Mouse (Mus musculus) lung, embryonic 16.5 days (tissue): ENCODE data around the gene 2310061N02Rik. TPM values are rescaled to one million over a fixed set of nuclear protein-coding genes. Genes with fewer than 3 reads are reported as not detected.
"Not testable (repeated sequence)": the region's sequence is repeated elsewhere in the genome, so short reads cannot be mapped to it uniquely, and the experiment has no call there.

Experiments used
- ATAC-seq: fragments of 200-750 bp; cut with Nextera tagmentation; 2 replicates; pipeline ENCODE4 v1.8.0; 2017; ENCODE audit warnings: low read depth, mild to moderate bottlenecking, moderate library complexity
- H3K27ac ChIP-seq: fragments of 300-500 bp; sonication (generic); 2 replicates; pipeline ENCODE4 v1.5.1; 2014; ENCODE audit warnings: mild to moderate bottlenecking, control low read depth, low read length
- H3K27me3 ChIP-seq: fragments of 300-500 bp; sonication (generic); 2 replicates; pipeline ENCODE4 v1.6.1; 2014; ENCODE audit warnings: low read depth, low read length, mixed read lengths; ENCODE audit not compliant: control insufficient read depth, insufficient read depth
- H3K36me3 ChIP-seq: fragments of 300-500 bp; sonication (generic); 2 replicates; pipeline ENCODE4 v1.6.1; 2014; ENCODE audit warnings: low read length; ENCODE audit not compliant: control insufficient read depth, insufficient read depth
- H3K4me1 ChIP-seq: fragments of 300-500 bp; sonication (generic); replicated peaks from 2 replicates; pipeline ENCODE4 v1.6.1; 2014; ENCODE audit warnings: low read length, mixed read lengths; ENCODE audit not compliant: control insufficient read depth, insufficient read depth
- H3K4me2 ChIP-seq: fragments of 300-500 bp; sonication (generic); 2 replicates; pipeline ENCODE4 v1.6.1; 2014; ENCODE audit warnings: low read depth, low read length, control low read depth
- H3K4me3 ChIP-seq: fragments of 300-500 bp; sonication (generic); 2 replicates; pipeline ENCODE4 v1.5.1; 2014; ENCODE audit warnings: mild to moderate bottlenecking, low read length, control low read depth
- H3K9ac ChIP-seq: fragments of 300-500 bp; sonication (generic); 2 replicates; pipeline ENCODE4 v1.6.1; 2014; ENCODE audit warnings: low read length, control low read depth
- H3K9me3 ChIP-seq: fragments of 300-500 bp; sonication (generic); 2 replicates; pipeline ENCODE4 v1.6.1; 2016; ENCODE audit warnings: low read length; ENCODE audit not compliant: control insufficient read depth
- WGBS: fragments of 180-500 bp; shearing (Covaris S2); extraction: QIAGEN DNeasy Blood & Tissue Kit; methylation state at CpG from one replicate; pipeline ENCODE4 v1.1.7; 2014; 5-methylcytosine and 5-hydroxymethylcytosine counted together
- polyA plus RNA-seq: library from polyadenylated mRNA; unstranded; fragments of >200 nt; fragmentation: Nextera tagmentation; extraction: Ambion mirVana; gene quantifications from 2 replicates; pipeline ENCODE4 v1.2.1, GENCODE M21; 2015

2310061N02Rik gene
- polyA plus RNA-seq, result not detected in 2 replicates

DNA sequence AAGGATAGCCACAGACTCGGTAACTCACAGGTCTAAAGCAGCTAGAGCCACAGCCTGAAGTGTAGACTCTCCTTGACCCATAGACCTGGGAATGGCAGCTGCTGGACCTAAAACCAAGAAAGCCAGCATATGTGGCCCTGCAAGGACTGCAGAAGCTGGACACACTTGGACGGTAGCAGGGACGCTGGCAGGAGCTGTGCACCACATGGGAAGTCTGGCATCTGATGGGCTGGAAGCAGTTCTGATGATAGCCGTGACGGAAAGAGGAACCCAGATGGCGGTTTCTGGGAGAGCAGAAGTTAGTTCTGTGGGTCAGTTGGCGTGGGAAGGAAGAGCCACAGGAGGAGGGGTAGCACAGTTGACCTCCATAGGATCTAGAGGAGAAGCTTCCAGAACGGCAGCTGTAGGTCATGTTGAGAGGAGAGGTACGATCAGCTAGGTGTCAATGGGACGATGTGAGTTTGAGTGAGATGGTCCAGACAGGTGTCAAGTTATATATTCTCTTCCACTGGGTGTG, at the start of gene 2310061N02Rik:
2310061N02Rik (minus strand) TSS at position 467 of the 517 bp plus-strand sequence.
- Histone ChIP-seq H3K9me3 (no peaks in the 10 kb centered on the region), H3K27me3 (no peaks in the 10 kb centered on the region), H3K4me3 (no peak within 1 kb of the TSS), H3K27ac (no peak within 1 kb of the TSS), H3K36me3 (no peaks in the 10 kb centered on the region), H3K4me1 (no peaks in the 10 kb centered on the region), H3K4me2 (no peak within 1 kb of the TSS), H3K9ac (no peak within 1 kb of the TSS)
- WGBS, result 81% methylated on average over 10 of the region's 10 CpGs
- no peak for ATAC-seq

GRCm38 (mm10) chr16:88751535-88751934, 43.8 kb upstream of the 2310061N02Rik start, which contains the start of gene Krtap13:
Krtap13 (minus strand) TSS chr16:88751635.
- H3K4me3 ChIP-seq, H3K4me1 ChIP-seq, H3K27me3 ChIP-seq, H3K36me3 ChIP-seq, H3K9ac ChIP-seq, H3K27ac ChIP-seq, ATAC-seq, H3K4me2 ChIP-seq, H3K9me3 ChIP-seq: not testable (repeated sequence)
- 71% methylated on average over 3 of the region's 3 CpGs for WGBS

- Histone ChIP-seq H3K9ac (no peak overlapping the region), H3K4me2 (no peak overlapping the region), H3K4me1 (no peaks in the 10 kb centered on the region), H3K9me3 (no peaks in the 10 kb centered on the region), H3K4me3 (no peak overlapping the region), H3K36me3 (no peaks in the 10 kb centered on the region), H3K27ac (no peak overlapping the region), H3K27me3 (no peaks in the 10 kb centered on the region)
- whole genome bisulfite sequencing, result 74% methylated on average over 4 of the region's 4 CpGs
- no peak for ATAC-seq
These were observed 40.2 kb upstream of the 2310061N02Rik start for GRCm38 (mm10) chr16:88747943-88748342.

DNA sequence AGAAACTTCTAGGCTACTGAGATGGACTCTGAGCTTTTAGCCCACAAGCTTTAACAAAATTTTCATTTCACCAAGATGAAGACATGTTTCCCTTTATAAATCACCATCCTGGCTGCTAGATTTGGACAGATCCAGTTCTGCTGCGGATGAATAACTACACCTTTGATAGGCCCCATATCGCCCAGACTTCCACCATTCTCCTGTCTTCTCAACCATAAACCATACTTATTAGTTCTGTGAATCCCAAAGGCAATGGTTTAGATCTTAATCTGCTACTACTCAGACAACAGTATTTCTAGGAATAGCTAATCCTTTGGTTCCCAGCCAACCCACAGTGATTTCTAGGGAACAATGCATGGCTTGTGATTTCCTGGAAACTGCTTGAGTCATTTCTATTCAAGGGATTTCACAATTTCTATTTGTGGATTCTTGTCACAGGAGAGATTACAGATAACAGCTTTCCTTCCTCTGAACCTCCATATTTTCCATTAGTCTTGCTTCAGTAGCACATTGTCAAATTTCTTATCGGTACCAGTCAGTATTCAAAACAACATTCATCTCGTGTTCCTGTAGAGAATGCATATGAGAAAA, 37.1 kb upstream of the 2310061N02Rik start:
- no peak for ATAC-seq
- H3K27ac ChIP-seq, result no peak overlapping the region
- H3K27me3 ChIP-seq, result no peaks in the 10 kb centered on the region
- 58% methylated on average over 4 of the region's 4 CpGs for WGBS
- no peaks in the 10 kb centered on the region for H3K36me3 ChIP-seq
- H3K9ac ChIP-seq, result no peak overlapping the region
- H3K4me2 ChIP-seq, result no peak overlapping the region
- H3K4me3 ChIP-seq, result no peak overlapping the region
- H3K9me3 ChIP-seq, result no peaks in the 10 kb centered on the region
- no peaks in the 10 kb centered on the region for H3K4me1 ChIP-seq

DNA sequence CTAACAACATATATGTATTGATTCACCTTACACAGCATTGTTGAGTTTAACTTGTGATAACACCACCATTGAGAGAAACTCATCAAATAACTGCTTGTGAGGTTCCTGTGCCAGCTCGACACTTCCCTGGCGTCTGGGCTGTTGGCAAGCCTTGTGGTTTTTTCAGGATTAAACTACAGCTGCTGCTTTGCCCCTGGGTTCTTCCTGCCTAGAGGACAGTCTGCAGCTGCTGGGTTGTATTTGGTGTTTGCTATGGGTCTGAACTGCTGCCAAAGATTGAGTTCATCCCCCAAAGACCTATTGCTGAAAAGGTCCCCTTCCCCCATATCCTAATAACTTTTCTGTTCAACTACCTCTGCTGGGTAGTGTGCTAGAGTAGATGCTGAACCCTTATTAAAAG, 27.6 kb upstream of the 2310061N02Rik start:
- Histone ChIP-seq H3K27me3 (no peaks in the 10 kb centered on the region), H3K9ac (no peak overlapping the region), H3K9me3 (no peaks in the 10 kb centered on the region), H3K4me2 (no peak overlapping the region), H3K27ac (no peak overlapping the region), H3K36me3 (no peaks in the 10 kb centered on the region), H3K4me1 (no peaks in the 10 kb centered on the region), H3K4me3 (no peak overlapping the region)
- 53% methylated on average over 2 of the region's 2 CpGs for WGBS
- no peak for ATAC-seq

- no peak within 1 kb of the TSS for H3K9ac ChIP-seq
- H3K4me2 ChIP-seq, result no peak within 1 kb of the TSS
- no peak within 1 kb of the TSS for H3K27ac ChIP-seq
- no peak within 1 kb of the TSS for H3K4me3 ChIP-seq
- H3K9me3 ChIP-seq, result no peaks in the 10 kb centered on the region
- WGBS, result 75% methylated on average over 4 of the region's 4 CpGs
- no peaks in the 10 kb centered on the region for H3K27me3 ChIP-seq
- no peak for ATAC-seq
- H3K4me1 ChIP-seq, result no peaks in the 10 kb centered on the region
- H3K36me3 ChIP-seq, result no peaks in the 10 kb centered on the region
These were observed 21.1 kb upstream of the 2310061N02Rik start, which contains the start of gene Krtap13-1 for GRCm38 (mm10) chr16:88728812-88729275. Krtap13-1 (plus strand) TSS chr16:88728862.

DNA sequence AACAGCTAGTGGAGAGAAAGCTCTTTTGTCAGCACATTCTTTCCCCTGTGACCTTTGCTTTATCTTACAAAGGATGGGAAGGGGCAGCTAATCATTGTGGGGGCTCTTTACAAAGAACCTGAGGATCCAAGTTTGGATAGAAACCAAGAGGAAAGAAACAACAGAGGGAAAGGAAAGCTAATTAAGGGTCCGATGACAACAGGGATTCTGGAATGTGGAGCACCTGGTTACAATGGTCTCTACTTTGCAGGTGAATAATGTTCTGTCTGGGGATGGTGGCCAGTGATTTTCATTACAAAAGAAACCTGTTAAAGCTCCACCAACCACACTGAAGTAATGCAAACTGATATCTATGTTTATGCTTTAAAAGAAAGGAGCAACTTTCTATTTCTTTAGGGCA, 12.3 kb upstream of the 2310061N02Rik start:
- Histone ChIP-seq H3K27ac (no peak overlapping the region), H3K36me3 (no peaks in the 10 kb centered on the region), H3K4me3 (no peak overlapping the region), H3K4me1 (no peaks in the 10 kb centered on the region), H3K9me3 (no peaks in the 10 kb centered on the region), H3K4me2 (no peak overlapping the region), H3K9ac (no peak overlapping the region), H3K27me3 (no peaks in the 10 kb centered on the region)
- ATAC-seq, result no peak
- 44% methylated on average over 1 of the region's 1 CpGs for WGBS

GRCm38 (mm10) chr16:88716549-88716948, 8.8 kb upstream of the 2310061N02Rik start:
- no peaks in the 10 kb centered on the region for H3K27me3 ChIP-seq
- H3K4me1 ChIP-seq, result no peaks in the 10 kb centered on the region
- no peak overlapping the region for H3K4me3 ChIP-seq
- no peaks in the 10 kb centered on the region for H3K9me3 ChIP-seq
- H3K4me2 ChIP-seq, result no peak overlapping the region
- no peak overlapping the region for H3K9ac ChIP-seq
- no peak overlapping the region for H3K27ac ChIP-seq
- no peaks in the 10 kb centered on the region for H3K36me3 ChIP-seq
- ATAC-seq, result no peak

GRCm38 (mm10) chr16:88711245-88711644, 3.5 kb upstream of the 2310061N02Rik start:
- Histone ChIP-seq H3K4me1 (no peaks in the 10 kb centered on the region), H3K4me2 (no peak overlapping the region), H3K9ac (no peak overlapping the region), H3K36me3 (no peaks in the 10 kb centered on the region), H3K4me3 (no peak overlapping the region), H3K9me3 (no peaks in the 10 kb centered on the region), H3K27ac (no peak overlapping the region), H3K27me3 (no peaks in the 10 kb centered on the region)
- no peak for ATAC-seq
- WGBS, result 74% methylated on average over 6 of the region's 6 CpGs
